Mouse (Mus musculus): Measurements from ENCODE around the gene Smco4.

The Smco4 gene

DNA sequence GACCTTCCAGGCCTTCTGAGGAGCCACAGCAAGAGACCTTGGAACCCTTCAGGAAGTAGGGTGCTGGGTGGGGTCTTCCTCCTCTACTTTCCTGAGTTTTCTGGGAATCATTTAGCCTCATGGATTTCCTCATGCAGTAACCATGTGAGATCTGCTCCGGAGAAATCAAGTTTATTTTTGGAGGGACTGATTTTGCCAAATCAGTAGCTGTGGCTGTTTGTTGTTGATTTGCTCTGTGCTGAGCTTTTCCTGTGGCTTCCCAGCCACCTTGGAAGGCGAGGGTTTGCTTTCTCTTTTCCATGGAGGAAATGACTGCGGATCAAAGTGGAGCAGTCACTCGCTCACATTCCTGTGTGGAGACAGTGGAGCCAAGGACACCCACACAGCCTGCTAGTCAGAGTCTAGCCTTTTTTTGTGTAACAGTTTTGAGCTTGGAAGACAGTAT, 14.2 kb downstream of the Smco4 start:
- CTCF ChIA-PET = no interaction called here

- CTCF ChIA-PET = no interaction called here
Observed at GRCm38 (mm10) chr9:15509363-15509762, 16.1 kb downstream of the Smco4 start.

GRCm38 (mm10) chr9:15510557-15511310, 17.5 kb downstream of the Smco4 start:
- CTCF ChIA-PET = no interaction called here

- CTCF ChIA-PET = no interaction called here
Observed at GRCm38 (mm10) chr9:15512918-15513317, 19.7 kb downstream of the Smco4 start.

DNA sequence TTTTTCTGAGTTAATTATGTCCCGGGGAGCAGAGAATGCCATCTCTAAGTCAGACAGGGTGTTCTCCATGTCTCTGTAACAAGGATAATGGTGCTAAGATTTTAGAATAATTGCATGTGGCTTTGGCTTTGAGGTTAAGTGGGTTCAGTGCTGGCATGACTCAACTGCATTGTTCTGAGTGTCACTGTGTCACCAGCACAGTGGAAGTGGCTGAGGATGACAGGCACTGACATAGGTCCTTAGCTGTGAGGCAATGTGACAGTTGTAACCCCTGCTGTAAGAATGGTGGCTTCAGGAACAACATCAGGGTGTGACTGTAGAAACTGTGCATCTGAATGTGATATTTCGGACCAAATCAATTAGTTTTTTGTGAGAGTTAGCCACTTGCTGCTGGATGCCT, 22.8 kb downstream of the Smco4 start:
- CTCF ChIA-PET = no interaction called here

GRCm38 (mm10) chr9:15517979-15518378, 24.7 kb downstream of the Smco4 start:
- CTCF ChIA-PET = interaction anchor here (0.7 kb wide), 1 partner anchor 765 kb away, joined by 14 read pairs; no protein-coding TSS in a partner anchor

GRCm38 (mm10) chr9:15522348-15522747, 29.1 kb downstream of the Smco4 start:
- CTCF ChIA-PET = no interaction called here

- CTCF ChIA-PET = no interaction called here
Observed at GRCm38 (mm10) chr9:15522887-15523286, 29.7 kb downstream of the Smco4 start.

GRCm38 (mm10) chr9:15523646-15524045, 30.4 kb downstream of the Smco4 start:
- CTCF ChIA-PET = interaction anchor here (0.6 kb wide), 1 partner anchor 101 kb away, joined by 4 read pairs; no protein-coding TSS in a partner anchor

DNA sequence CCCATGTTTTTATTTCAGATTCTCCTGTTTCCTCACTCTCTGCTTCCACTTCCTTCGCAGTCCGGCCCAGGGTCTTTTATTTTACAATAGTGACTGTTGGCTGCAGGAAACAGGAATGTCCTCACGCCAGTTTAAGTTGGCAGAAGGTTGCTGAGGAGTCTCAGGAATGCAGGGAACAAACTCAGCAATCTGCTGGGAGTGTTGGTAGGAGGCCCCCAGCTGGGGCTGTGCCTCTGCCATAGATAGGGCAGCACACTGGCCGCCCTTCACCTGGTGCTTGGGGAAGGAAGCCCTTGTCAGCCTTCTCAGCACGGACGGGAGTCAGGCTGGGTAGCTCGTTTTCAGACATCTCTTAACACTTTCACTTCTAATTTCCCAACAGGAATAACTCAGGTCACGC, 32.0 kb downstream of the Smco4 start:
- CTCF ChIA-PET = no interaction called here

- CTCF ChIA-PET = no interaction called here
Observed at GRCm38 (mm10) chr9:15526539-15526938, 33.3 kb downstream of the Smco4 start.

DNA sequence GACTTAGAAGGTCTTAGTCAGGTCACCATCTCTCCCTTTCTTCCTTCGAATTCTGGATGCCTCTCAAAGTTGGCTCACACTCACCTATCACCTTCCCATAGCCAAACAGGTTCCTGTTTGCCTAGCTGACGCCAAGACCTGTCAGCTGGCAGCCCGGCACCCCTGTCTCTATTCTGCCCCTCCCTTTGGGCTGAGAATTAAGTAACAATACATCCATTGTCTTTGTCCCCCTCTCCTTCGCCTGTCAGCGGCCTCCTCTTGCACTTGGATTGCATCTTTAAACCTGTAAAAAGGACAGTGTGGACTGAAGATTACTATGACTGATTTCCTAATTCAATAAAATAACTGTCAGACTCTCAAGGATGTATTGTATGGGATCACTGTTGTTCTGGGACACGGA, 34.6 kb downstream of the Smco4 start:
- CTCF ChIA-PET = no interaction called here

GRCm38 (mm10) chr9:15528368-15528767, 35.1 kb downstream of the Smco4 start:
- CTCF ChIA-PET = no interaction called here

- CTCF ChIA-PET = no interaction called here
Observed at GRCm38 (mm10) chr9:15529275-15529964, 36.2 kb downstream of the Smco4 start.

DNA sequence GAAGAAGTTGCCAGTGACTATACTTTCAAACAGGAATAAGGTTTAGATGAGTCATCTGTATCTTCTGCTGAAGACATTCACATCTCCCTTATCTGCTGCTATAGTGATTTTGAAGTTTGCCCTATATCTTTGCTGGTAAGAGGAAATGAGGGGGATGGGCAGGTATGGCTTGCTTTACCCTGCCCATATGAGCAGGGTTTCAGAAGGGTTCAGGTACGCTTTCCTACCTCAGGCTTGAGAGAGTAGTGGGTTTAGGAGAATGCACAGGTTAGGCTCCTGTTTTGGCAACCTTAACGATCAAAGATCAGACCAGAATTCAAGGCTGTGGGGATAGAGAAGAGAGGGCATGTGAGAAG, 36.7 kb downstream of the Smco4 start:
- CTCF ChIA-PET = no interaction called here

GRCm38 (mm10) chr9:15531204-15531603, 38.0 kb downstream of the Smco4 start:
- CTCF ChIA-PET = no interaction called here

DNA sequence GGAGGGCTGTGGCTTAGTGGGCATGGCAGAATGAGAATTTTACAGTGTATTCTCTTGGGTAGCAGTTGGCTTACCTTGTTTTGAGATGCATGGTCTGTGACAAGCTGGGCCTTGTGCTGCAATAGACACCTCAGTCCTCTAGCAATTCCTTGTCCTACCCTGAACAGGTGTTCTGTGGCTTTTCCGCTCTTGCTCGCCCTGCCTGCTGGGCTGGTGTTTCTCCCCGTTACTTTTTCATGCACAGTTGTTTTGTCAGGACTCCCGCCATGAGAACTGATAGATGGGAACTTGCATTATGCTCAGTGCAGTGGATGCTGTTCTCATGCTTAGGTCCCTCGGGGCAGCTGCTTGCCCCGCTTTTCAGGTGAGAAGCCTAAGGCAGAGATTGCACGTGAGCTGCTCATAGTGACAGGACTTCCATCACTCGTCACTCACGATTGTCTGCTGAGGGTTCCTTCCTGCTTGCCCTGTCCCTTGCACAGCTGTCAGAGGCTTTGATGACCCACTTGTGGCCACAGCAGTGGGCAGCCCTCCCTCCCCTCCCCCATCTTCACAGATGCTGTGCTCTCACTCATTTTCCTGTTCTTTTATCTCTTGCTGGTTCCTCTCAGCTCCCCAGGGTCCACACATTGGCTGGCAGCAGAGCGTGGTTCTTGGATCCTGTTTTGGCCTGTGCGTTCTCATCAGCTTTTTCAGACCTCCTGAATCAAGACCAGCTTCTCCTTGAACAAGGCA, 40.3 kb downstream of the Smco4 start:
- CTCF ChIA-PET = no interaction called here

GRCm38 (mm10) chr9:15534110-15534509, 40.9 kb downstream of the Smco4 start:
- CTCF ChIA-PET = no interaction called here

- CTCF ChIA-PET = no interaction called here
Observed at GRCm38 (mm10) chr9:15535418-15535817, 42.2 kb downstream of the Smco4 start.

DNA sequence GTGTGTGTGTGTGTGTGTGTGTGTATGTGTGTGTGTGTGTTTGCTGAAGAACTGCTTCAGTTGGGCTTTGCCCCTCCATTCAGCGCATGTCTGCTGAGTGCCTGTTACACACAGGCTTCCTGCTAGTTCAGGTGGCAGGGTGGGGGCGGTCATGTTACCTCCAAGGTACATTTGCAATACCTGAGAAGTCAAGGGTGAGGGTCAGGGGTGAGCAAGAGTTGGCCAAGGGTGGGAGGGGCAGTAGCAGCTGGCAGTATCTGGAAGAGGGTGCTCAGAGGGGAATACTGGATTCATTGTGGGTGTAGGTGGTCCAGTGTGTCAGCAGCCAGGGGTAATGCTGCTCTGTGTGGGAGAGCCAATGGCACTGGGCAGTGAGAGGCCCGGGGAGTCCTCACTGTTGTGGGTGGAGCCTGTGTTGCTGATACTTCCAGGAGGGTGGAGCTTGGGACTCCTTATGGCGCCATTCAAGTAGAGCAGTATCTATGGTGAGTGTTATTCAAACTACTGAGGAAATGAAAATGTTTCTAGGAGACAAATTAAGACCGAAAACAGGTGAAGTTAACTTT, 43.7 kb downstream of the Smco4 start:
- CTCF ChIA-PET = no interaction called here

GRCm38 (mm10) chr9:15537455-15538048, 44.3 kb downstream of the Smco4 start:
- CTCF ChIA-PET = no interaction called here

GRCm38 (mm10) chr9:15538979-15539533, 45.8 kb downstream of the Smco4 start:
- CTCF ChIA-PET = no interaction called here

All from spleen, embryonic (tissue).